Mouse (Mus musculus): ENCODE results near the gene Slamf9. TPM values are rescaled to one million over a fixed set of nuclear protein-coding genes. Genes with fewer than 3 reads are reported as not detected.

Gene Slamf9
- polyA plus RNA-seq, 1 experiment from 2014 or later: 0.43 TPM

- H3K9ac ChIP-seq (replicated peaks; ENCODE audit: low read depth, low read length): no peak overlapping the region
- H3K36me3 ChIP-seq (ENCODE audit: control insufficient read depth, insufficient read depth, low read length): no peaks in the 10 kb centered on the region
- H3K4me1 ChIP-seq (ENCODE audit: control insufficient read depth, insufficient read depth, low read length): peaks cover 20% of the 10 kb centered on the region
- no peak for ATAC-seq (ENCODE audit: insufficient number of reproducible peaks, insufficient read depth, low FRiP score, low read depth)
- H3K4me2 ChIP-seq (replicated peaks; ENCODE audit: low read depth, low read length): no peak overlapping the region
- no peak overlapping the region for H3K27ac ChIP-seq (ENCODE audit: low read length)
- no peaks in the 10 kb centered on the region for H3K27me3 ChIP-seq (ENCODE audit: control insufficient read depth, insufficient read depth, low read length)
- no peak overlapping the region for H3K4me3 ChIP-seq (ENCODE audit: low read depth, low read length)
- no peaks in the 10 kb centered on the region for H3K9me3 ChIP-seq (ENCODE audit: control insufficient read depth, low read depth, low read length)
- WGBS: 86% methylated on average over 4 of the region's 4 CpGs
Observed at GRCm38 (mm10) chr1:172433851-172434165, 41.4 kb upstream of the Slamf9 start.

- Histone ChIP-seq H3K4me1 (ENCODE audit: control insufficient read depth, insufficient read depth, low read length) (peaks cover 12% of the 10 kb centered on the region), H3K9ac (replicated peaks; ENCODE audit: low read depth, low read length) (no peak overlapping the region), H3K27me3 (ENCODE audit: control insufficient read depth, insufficient read depth, low read length) (no peaks in the 10 kb centered on the region), H3K4me2 (replicated peaks; ENCODE audit: low read depth, low read length) (no peak overlapping the region), H3K4me3 (ENCODE audit: low read depth, low read length) (no peak overlapping the region), H3K27ac (ENCODE audit: low read length) (no peak overlapping the region), H3K9me3 (ENCODE audit: control insufficient read depth, low read depth, low read length) (no peaks in the 10 kb centered on the region), H3K36me3 (ENCODE audit: control insufficient read depth, insufficient read depth, low read length) (no peaks in the 10 kb centered on the region)
- 33% methylated on average over 6 of the region's 6 CpGs for WGBS
- ATAC-seq (ENCODE audit: insufficient number of reproducible peaks, insufficient read depth, low FRiP score, low read depth): no peak
Observed at GRCm38 (mm10) chr1:172436785-172437184, 38.4 kb upstream of the Slamf9 start.

GRCm38 (mm10) chr1:172438621-172439020 is 36.5 kb upstream of the Slamf9 start:
- H3K27ac ChIP-seq (ENCODE audit: low read length): no peak overlapping the region
- H3K9me3 ChIP-seq (ENCODE audit: control insufficient read depth, low read depth, low read length): no peaks in the 10 kb centered on the region
- no peak for ATAC-seq (ENCODE audit: insufficient number of reproducible peaks, insufficient read depth, low FRiP score, low read depth)
- no peaks in the 10 kb centered on the region for H3K36me3 ChIP-seq (ENCODE audit: control insufficient read depth, insufficient read depth, low read length)
- H3K9ac ChIP-seq (replicated peaks; ENCODE audit: low read depth, low read length): no peak overlapping the region
- 69% methylated on average over 2 of the region's 2 CpGs for WGBS
- H3K4me3 ChIP-seq (ENCODE audit: low read depth, low read length): no peak overlapping the region
- no peaks in the 10 kb centered on the region for H3K4me1 ChIP-seq (ENCODE audit: control insufficient read depth, insufficient read depth, low read length)
- no peak overlapping the region for H3K4me2 ChIP-seq (replicated peaks; ENCODE audit: low read depth, low read length)
- H3K27me3 ChIP-seq (ENCODE audit: control insufficient read depth, insufficient read depth, low read length): no peaks in the 10 kb centered on the region

GRCm38 (mm10) chr1:172440521-172440920 is 34.6 kb upstream of the Slamf9 start:
- Histone ChIP-seq H3K27ac (ENCODE audit: low read length) (no peak overlapping the region), H3K36me3 (ENCODE audit: control insufficient read depth, insufficient read depth, low read length) (no peaks in the 10 kb centered on the region), H3K4me3 (ENCODE audit: low read depth, low read length) (no peak overlapping the region), H3K9ac (replicated peaks; ENCODE audit: low read depth, low read length) (no peak overlapping the region), H3K27me3 (ENCODE audit: control insufficient read depth, insufficient read depth, low read length) (no peaks in the 10 kb centered on the region), H3K9me3 (ENCODE audit: control insufficient read depth, low read depth, low read length) (no peaks in the 10 kb centered on the region), H3K4me1 (ENCODE audit: control insufficient read depth, insufficient read depth, low read length) (no peaks in the 10 kb centered on the region), H3K4me2 (replicated peaks; ENCODE audit: low read depth, low read length) (no peak overlapping the region)
- 71% methylated on average over 3 of the region's 3 CpGs for WGBS
- no peak for ATAC-seq (ENCODE audit: insufficient number of reproducible peaks, insufficient read depth, low FRiP score, low read depth)

GRCm38 (mm10) chr1:172441935-172442445 is 33.2 kb upstream of the Slamf9 start:
- no peak overlapping the region for H3K9ac ChIP-seq (replicated peaks; ENCODE audit: low read depth, low read length)
- no peaks in the 10 kb centered on the region for H3K4me1 ChIP-seq (ENCODE audit: control insufficient read depth, insufficient read depth, low read length)
- WGBS: 69% methylated on average over 9 of the region's 9 CpGs
- no peak for ATAC-seq (ENCODE audit: insufficient number of reproducible peaks, insufficient read depth, low FRiP score, low read depth)
- no peak overlapping the region for H3K4me2 ChIP-seq (replicated peaks; ENCODE audit: low read depth, low read length)
- no peaks in the 10 kb centered on the region for H3K9me3 ChIP-seq (ENCODE audit: control insufficient read depth, low read depth, low read length)
- no peak overlapping the region for H3K4me3 ChIP-seq (ENCODE audit: low read depth, low read length)
- no peaks in the 10 kb centered on the region for H3K36me3 ChIP-seq (ENCODE audit: control insufficient read depth, insufficient read depth, low read length)
- no peaks in the 10 kb centered on the region for H3K27me3 ChIP-seq (ENCODE audit: control insufficient read depth, insufficient read depth, low read length)
- H3K27ac ChIP-seq (ENCODE audit: low read length): no peak overlapping the region

- no peak overlapping the region for H3K4me2 ChIP-seq (replicated peaks; ENCODE audit: low read depth, low read length)
- no peak overlapping the region for H3K4me3 ChIP-seq (ENCODE audit: low read depth, low read length)
- no peak overlapping the region for H3K9ac ChIP-seq (replicated peaks; ENCODE audit: low read depth, low read length)
- WGBS: 45% methylated on average over 2 of the region's 2 CpGs
- H3K9me3 ChIP-seq (ENCODE audit: control insufficient read depth, low read depth, low read length): no peaks in the 10 kb centered on the region
- H3K27ac ChIP-seq (ENCODE audit: low read length): no peak overlapping the region
- ATAC-seq (ENCODE audit: insufficient number of reproducible peaks, insufficient read depth, low FRiP score, low read depth): no peak
- no peaks in the 10 kb centered on the region for H3K36me3 ChIP-seq (ENCODE audit: control insufficient read depth, insufficient read depth, low read length)
- H3K4me1 ChIP-seq (ENCODE audit: control insufficient read depth, insufficient read depth, low read length): no peaks in the 10 kb centered on the region
- H3K27me3 ChIP-seq (ENCODE audit: control insufficient read depth, insufficient read depth, low read length): no peaks in the 10 kb centered on the region
Observed at GRCm38 (mm10) chr1:172450226-172450625, 24.9 kb upstream of the Slamf9 start.

GRCm38 (mm10) chr1:172450848-172451470 is 24.2 kb upstream of the Slamf9 start:
- Histone ChIP-seq H3K27me3 (ENCODE audit: control insufficient read depth, insufficient read depth, low read length) (no peaks in the 10 kb centered on the region), H3K9me3 (ENCODE audit: control insufficient read depth, low read depth, low read length) (no peaks in the 10 kb centered on the region), H3K27ac (ENCODE audit: low read length) (no peak overlapping the region), H3K4me1 (ENCODE audit: control insufficient read depth, insufficient read depth, low read length) (no peaks in the 10 kb centered on the region), H3K4me3 (ENCODE audit: low read depth, low read length) (no peak overlapping the region), H3K36me3 (ENCODE audit: control insufficient read depth, insufficient read depth, low read length) (no peaks in the 10 kb centered on the region), H3K9ac (replicated peaks; ENCODE audit: low read depth, low read length) (no peak overlapping the region), H3K4me2 (replicated peaks; ENCODE audit: low read depth, low read length) (no peak overlapping the region)
- no peak for ATAC-seq (ENCODE audit: insufficient number of reproducible peaks, insufficient read depth, low FRiP score, low read depth)
- WGBS: 30% methylated on average over 17 of the region's 17 CpGs

- WGBS: 78% methylated on average over 2 of the region's 2 CpGs
- Histone ChIP-seq H3K4me1 (ENCODE audit: control insufficient read depth, insufficient read depth, low read length) (no peaks in the 10 kb centered on the region), H3K9ac (replicated peaks; ENCODE audit: low read depth, low read length) (no peak overlapping the region), H3K27ac (ENCODE audit: low read length) (no peak overlapping the region), H3K4me2 (replicated peaks; ENCODE audit: low read depth, low read length) (no peak overlapping the region), H3K4me3 (ENCODE audit: low read depth, low read length) (no peak overlapping the region), H3K36me3 (ENCODE audit: control insufficient read depth, insufficient read depth, low read length) (no peaks in the 10 kb centered on the region), H3K9me3 (ENCODE audit: control insufficient read depth, low read depth, low read length) (no peaks in the 10 kb centered on the region), H3K27me3 (ENCODE audit: control insufficient read depth, insufficient read depth, low read length) (no peaks in the 10 kb centered on the region)
- no peak for ATAC-seq (ENCODE audit: insufficient number of reproducible peaks, insufficient read depth, low FRiP score, low read depth)
Observed at GRCm38 (mm10) chr1:172452911-172453310, 22.2 kb upstream of the Slamf9 start.

GRCm38 (mm10) chr1:172453810-172454209 is 21.3 kb upstream of the Slamf9 start:
- no peaks in the 10 kb centered on the region for H3K27me3 ChIP-seq (ENCODE audit: control insufficient read depth, insufficient read depth, low read length)
- no peak for ATAC-seq (ENCODE audit: insufficient number of reproducible peaks, insufficient read depth, low FRiP score, low read depth)
- 98% methylated on average over 2 of the region's 2 CpGs for WGBS

More at GRCm38 (mm10) chr1:172453810-172454209, 21.3 kb upstream of the Slamf9 start:
- Histone ChIP-seq H3K27ac (ENCODE audit: low read length) (no peak overlapping the region), H3K4me1 (ENCODE audit: control insufficient read depth, insufficient read depth, low read length) (no peaks in the 10 kb centered on the region), H3K4me2 (replicated peaks; ENCODE audit: low read depth, low read length) (no peak overlapping the region), H3K36me3 (ENCODE audit: control insufficient read depth, insufficient read depth, low read length) (no peaks in the 10 kb centered on the region), H3K9ac (replicated peaks; ENCODE audit: low read depth, low read length) (no peak overlapping the region), H3K4me3 (ENCODE audit: low read depth, low read length) (no peak overlapping the region), H3K9me3 (ENCODE audit: control insufficient read depth, low read depth, low read length) (no peaks in the 10 kb centered on the region)

All from stomach, embryonic 14.5 days (tissue).